Mouse (Mus musculus): ENCODE data around the gene Olfr894. TPM values are rescaled to one million over a fixed set of nuclear protein-coding genes. Genes with fewer than 3 reads are reported as not detected.

The Olfr894 gene
- total RNA-seq (2023; ENCODE audit: inconsistent age) = not detected in 4 replicates

DNA sequence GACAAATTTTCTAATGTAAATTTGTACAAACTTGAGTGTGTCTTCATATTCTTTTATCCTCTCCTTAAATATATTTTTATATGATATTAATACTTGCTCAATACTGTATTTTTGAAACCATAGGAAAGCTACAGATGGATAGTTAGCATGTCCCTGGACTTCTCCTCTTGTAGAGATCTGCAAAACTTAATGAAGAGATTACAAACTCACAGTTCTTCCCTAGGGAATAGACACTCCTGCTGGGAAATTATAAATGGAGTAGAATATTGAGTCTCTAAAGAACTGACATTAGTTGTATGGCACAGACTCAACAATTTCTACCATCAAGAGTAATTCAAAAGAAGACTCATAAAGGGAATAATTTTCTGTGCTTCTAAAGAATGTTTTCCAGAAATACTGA is at the start of gene Olfr894:
Gene Olfr894 (plus strand): TSS at position 301 of the 400 bp plus-strand sequence.

GRCm38 (mm10) chr9:38180721-38181120 is 37.1 kb upstream of the Olfr894 start, which contains the start of gene Olfr891:
TSS of gene Olfr891 (minus strand) at chr9:38180821.

GRCm38 (mm10) chr9:38208065-38208464 is 9.8 kb upstream of the Olfr894 start, which contains the start of gene Olfr893:
TSS of gene Olfr893 (plus strand) at chr9:38208365.

DNA sequence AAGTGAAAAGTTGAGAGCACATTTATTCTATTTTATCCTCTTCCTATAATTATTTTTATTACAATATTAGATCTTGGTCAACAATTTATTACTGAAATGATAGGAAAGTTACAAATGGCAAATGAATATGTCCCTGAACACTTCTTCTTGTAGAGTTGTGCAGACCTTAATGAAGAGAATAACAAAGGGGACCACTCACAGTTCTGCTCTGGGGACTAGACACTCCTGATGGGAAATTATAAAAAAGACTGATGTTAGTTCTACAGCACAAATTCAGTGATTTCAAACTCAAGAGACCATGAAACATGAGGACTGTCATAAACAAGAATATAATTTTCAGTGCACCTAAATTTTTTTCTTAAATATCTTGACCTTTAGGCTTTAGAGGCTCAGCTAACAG is 34.6 kb downstream of the Olfr894 start, which contains the start of gene Olfr143:
Gene Olfr143 (plus strand): TSS at position 301 of the 400 bp plus-strand sequence.

DNA sequence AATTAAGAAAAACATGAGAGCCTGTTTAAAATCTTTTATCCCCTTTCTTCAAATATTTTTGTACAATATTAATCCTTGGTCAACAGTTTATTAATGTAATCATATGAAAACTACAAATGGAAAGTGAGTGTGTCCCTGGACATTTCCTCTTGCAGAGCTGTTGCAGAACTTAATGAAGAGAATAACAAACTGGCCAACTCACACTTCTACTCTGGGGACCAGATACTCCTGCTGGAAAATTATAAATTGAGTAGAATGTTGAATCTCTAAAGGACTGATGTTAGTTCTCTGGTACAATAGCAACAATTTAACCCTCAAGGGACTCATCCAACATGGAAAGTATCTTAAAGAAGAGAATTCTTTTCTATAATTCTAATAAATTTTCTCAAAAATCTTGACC is 49.7 kb downstream of the Olfr894 start, which contains the start of gene Olfr895:
Gene Olfr895 (plus strand): TSS at position 301 of the 400 bp plus-strand sequence.

Other genes with a start within 250 kb of the Olfr894 start
- not detected in 4 replicates for gene Olfr881, start 226.2 kb upstream of the Olfr894 start, total RNA-seq (2023; ENCODE audit: inconsistent age)
- gene Olfr883, start 192.2 kb upstream of the Olfr894 start, total RNA-seq (2023; ENCODE audit: inconsistent age) = not detected in 4 replicates
- gene Olfr884, start 171.5 kb upstream of the Olfr894 start, total RNA-seq (2023; ENCODE audit: inconsistent age) = not detected in 4 replicates
- gene Olfr885, start 156.7 kb upstream of the Olfr894 start, total RNA-seq (2023; ENCODE audit: inconsistent age) = not detected in 4 replicates
- not detected in 4 replicates for gene Olfr887, start 134.0 kb upstream of the Olfr894 start, total RNA-seq (2023; ENCODE audit: inconsistent age)
- not detected in 4 replicates for gene Olfr888, start 109.9 kb upstream of the Olfr894 start, total RNA-seq (2023; ENCODE audit: inconsistent age)
- not detected in 4 replicates for gene Olfr889, start 102.9 kb upstream of the Olfr894 start, total RNA-seq (2023; ENCODE audit: inconsistent age)
- gene Olfr890, start 75.5 kb upstream of the Olfr894 start, total RNA-seq (2023; ENCODE audit: inconsistent age) = not detected in 4 replicates
- gene Olfr891, start 37.2 kb upstream of the Olfr894 start, total RNA-seq (2023; ENCODE audit: inconsistent age) = not detected in 4 replicates
- gene Olfr893, start 9.7 kb upstream of the Olfr894 start, total RNA-seq (2023; ENCODE audit: inconsistent age) = not detected in 4 replicates
- not detected in 4 replicates for gene Olfr143, start 34.7 kb downstream of the Olfr894 start, total RNA-seq (2023; ENCODE audit: inconsistent age)
- gene Olfr895, start 49.8 kb downstream of the Olfr894 start, total RNA-seq (2023; ENCODE audit: inconsistent age) = not detected in 4 replicates
- not detected in 4 replicates for gene Olfr896-ps1, start 73.1 kb downstream of the Olfr894 start, total RNA-seq (2023; ENCODE audit: inconsistent age)
- gene Olfr25, start 111.0 kb downstream of the Olfr894 start, total RNA-seq (2023; ENCODE audit: inconsistent age) = not detected in 4 replicates
- gene Olfr898, start 130.4 kb downstream of the Olfr894 start, total RNA-seq (2023; ENCODE audit: inconsistent age) = not detected in 4 replicates
- not detected in 4 replicates for gene Olfr250, start 148.8 kb downstream of the Olfr894 start, total RNA-seq (2023; ENCODE audit: inconsistent age)
- not detected in 4 replicates for gene Olfr251, start 159.0 kb downstream of the Olfr894 start, total RNA-seq (2023; ENCODE audit: inconsistent age)
- not detected in 4 replicates for gene Olfr147, start 183.6 kb downstream of the Olfr894 start, total RNA-seq (2023; ENCODE audit: inconsistent age)
- not detected in 4 replicates for gene Olfr901, start 211.4 kb downstream of the Olfr894 start, total RNA-seq (2023; ENCODE audit: inconsistent age)
- not detected in 4 replicates for gene Olfr902, start 229.6 kb downstream of the Olfr894 start, total RNA-seq (2023; ENCODE audit: inconsistent age)
- gene Olfr904, start 245.1 kb downstream of the Olfr894 start, total RNA-seq (2023; ENCODE audit: inconsistent age) = not detected in 4 replicates